Mouse (Mus musculus): ENCODE measurements around the gene Pole4.
A peak's percentile ranks its signal among the peaks of the same experiment; 100 is the strongest.
"Not testable (repeated sequence)": the region's sequence is repeated elsewhere in the genome, so short reads cannot be mapped to it uniquely, and the experiment has no call there.

Pole4 gene

GRCm38 (mm10) chr6:82714841-82715240, 9.7 kb upstream of the Pole4 start:
- no peak for DNase-seq

GRCm38 (mm10) chr6:82714243-82714642, 9.1 kb upstream of the Pole4 start:
- DNase-seq: peak; percentile 70 to 83

GRCm38 (mm10) chr6:82707742-82708141, 2.6 kb upstream of the Pole4 start:
- no peak for DNase-seq

GRCm38 (mm10) chr6:82707241-82707640, 2.1 kb upstream of the Pole4 start:
- no peak for DNase-seq

- no peak for DNase-seq
Observed at GRCm38 (mm10) chr6:82703710-82704109, 1.5 kb downstream of the Pole4 start.

GRCm38 (mm10) chr6:82702593-82703017, 2.6 kb downstream of the Pole4 start:
- DNase-seq: peak; percentile 89 to 95

- no peak for DNase-seq
Observed at GRCm38 (mm10) chr6:82701296-82701695, 3.9 kb downstream of the Pole4 start.

- no peak for DNase-seq
Observed at GRCm38 (mm10) chr6:82699831-82700230, 5.3 kb downstream of the Pole4 start.

- no peak for DNase-seq
Observed at GRCm38 (mm10) chr6:82696736-82697135, 8.4 kb downstream of the Pole4 start.

GRCm38 (mm10) chr6:82694668-82695067, 10.5 kb downstream of the Pole4 start:
- no peak for DNase-seq

- DNase-seq: no peak
Observed at GRCm38 (mm10) chr6:82689474-82689873, 15.7 kb downstream of the Pole4 start.

GRCm38 (mm10) chr6:82688586-82688985, 16.6 kb downstream of the Pole4 start:
- DNase-seq: not testable (repeated sequence)

- no peak for DNase-seq
Observed at GRCm38 (mm10) chr6:82684136-82684535, 21.0 kb downstream of the Pole4 start.

- not testable (repeated sequence) for DNase-seq
Observed at GRCm38 (mm10) chr6:82679286-82679685, 25.9 kb downstream of the Pole4 start.

- DNase-seq: not testable (repeated sequence)
Observed at GRCm38 (mm10) chr6:82677629-82678028, 27.5 kb downstream of the Pole4 start.

- DNase-seq: no peak
Observed at GRCm38 (mm10) chr6:82666480-82666879, 38.7 kb downstream of the Pole4 start.

- no peak for DNase-seq
Observed at GRCm38 (mm10) chr6:82653169-82653525, 52.0 kb downstream of the Pole4 start.

- peak; percentile 89 to 93 for DNase-seq
Observed at GRCm38 (mm10) chr6:82652521-82653168, 52.5 kb downstream of the Pole4 start.

GRCm38 (mm10) chr6:82649096-82649495, 56.1 kb downstream of the Pole4 start:
- no peak for DNase-seq

- DNase-seq: no peak
Observed at GRCm38 (mm10) chr6:82647940-82648655, 57.1 kb downstream of the Pole4 start.

- no peak for DNase-seq
Observed at GRCm38 (mm10) chr6:82647001-82647400, 58.2 kb downstream of the Pole4 start.

GRCm38 (mm10) chr6:82640046-82640445, 65.1 kb downstream of the Pole4 start:
- no peak for DNase-seq

- not testable (repeated sequence) for DNase-seq
Observed at GRCm38 (mm10) chr6:82625331-82625730, 79.8 kb downstream of the Pole4 start.

- DNase-seq: no peak
Observed at GRCm38 (mm10) chr6:82613201-82613600, 92.0 kb downstream of the Pole4 start.

Data from cerebellum, postnatal 25 days (tissue).